Mouse (Mus musculus): ENCODE data around the gene Foxj3.

The Foxj3 gene

DNA sequence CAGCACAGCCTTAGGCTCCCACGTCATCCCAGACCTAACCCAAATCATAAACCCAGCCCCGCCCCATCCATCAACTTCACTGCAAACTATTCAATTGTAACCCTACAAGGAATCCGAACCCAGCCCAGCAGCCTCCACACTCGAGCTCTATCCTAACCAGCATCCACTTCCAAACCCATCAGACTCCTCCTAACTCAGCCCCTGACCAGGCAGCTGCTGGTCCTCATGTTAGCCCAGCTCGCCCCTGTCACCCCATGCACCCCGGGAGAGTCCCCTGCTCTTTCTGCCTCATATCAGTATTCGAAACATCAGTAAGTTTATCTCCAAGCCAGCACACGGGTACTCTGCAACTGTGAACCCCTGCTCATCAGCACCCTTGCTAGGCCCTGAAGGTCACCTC lies 98.9 kb downstream of the Foxj3 start:
- in situ Hi-C loops (cut with MboI, MseI) = no loop called here

DNA sequence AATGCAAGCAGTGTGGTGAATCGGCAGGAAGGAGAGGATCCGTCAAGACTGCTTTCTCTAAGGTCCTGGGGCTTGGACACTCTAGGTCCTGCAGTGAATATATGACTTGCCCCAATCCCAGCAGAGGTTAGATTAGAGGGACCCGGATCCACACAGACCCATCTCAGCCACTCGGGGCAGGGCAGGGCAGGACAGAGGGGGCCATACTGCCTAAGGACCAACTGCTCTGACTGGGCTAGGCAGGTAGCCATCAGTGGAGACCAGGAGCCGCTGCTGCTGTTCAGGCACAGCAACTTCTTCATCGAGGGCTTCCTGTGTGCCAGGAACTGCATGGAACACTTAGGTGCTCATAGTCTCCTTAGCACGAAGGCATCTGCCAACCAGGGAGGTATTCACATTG lies 99.9 kb downstream of the Foxj3 start:
- in situ Hi-C loops (cut with MboI, MseI) = no loop called here

DNA sequence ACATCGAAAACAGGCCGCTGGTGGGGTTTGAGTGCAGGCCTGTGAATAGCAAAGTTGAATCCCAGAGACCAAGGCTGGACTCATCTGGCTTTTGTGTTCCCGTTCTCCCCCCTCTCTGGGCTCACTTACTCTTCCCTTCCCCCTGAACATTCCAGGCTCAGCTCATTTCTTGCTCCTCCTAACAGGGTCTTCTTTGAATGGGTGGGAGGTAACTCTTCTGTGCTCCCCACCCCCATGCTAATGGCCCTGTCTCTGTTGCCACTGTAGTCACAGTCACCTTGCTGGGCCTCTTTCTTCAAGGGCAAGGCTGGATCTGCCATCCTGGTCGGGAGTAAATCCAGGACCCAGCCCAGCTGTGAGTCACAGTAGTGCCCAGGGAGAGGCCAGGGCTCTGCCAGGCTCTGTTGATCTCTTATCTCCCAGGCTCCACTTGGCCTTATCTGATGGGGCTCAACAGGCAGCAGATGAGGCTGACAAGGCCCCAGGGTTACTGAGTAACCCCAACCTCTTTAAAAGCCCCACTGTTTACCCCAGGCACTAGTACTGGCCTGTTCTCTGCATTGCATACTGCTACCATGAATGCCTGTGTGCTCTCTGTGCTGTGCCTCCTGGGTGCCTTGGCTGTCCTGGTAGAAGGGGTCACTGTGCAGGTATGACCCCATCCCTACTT lies 100.5 kb downstream of the Foxj3 start, which contains the start of gene Guca2a:
Gene Guca2a, plus strand, starts transcription at position 529 of the 670 bp plus-strand sequence.
- in situ Hi-C loops (cut with MboI, MseI) = no loop called here

DNA sequence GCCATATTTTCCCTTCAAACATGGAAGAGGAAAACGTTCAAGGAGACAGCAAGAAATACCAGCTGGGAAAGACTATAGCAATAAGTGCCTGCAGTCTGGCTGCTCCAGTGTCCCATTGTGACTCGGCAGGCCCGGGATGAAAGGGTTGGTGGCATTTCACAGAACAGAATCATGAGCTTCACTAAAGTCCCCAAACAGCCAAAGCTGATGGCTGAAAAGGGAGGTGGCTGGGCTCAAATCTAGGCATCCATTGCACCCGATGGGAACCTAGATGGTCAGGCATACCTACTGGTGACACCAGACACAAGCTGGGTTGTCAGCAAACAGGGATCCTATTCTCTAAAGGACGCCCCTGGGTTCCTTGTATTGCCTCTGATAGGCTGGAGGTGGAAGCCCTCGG lies 101.1 kb downstream of the Foxj3 start:
- in situ Hi-C loops (cut with MboI, MseI) = no loop called here

GRCm38 (mm10) chr4:119638656-119639055 lies 101.9 kb downstream of the Foxj3 start:
- in situ Hi-C loops (cut with MboI, MseI) = no loop called here

- in situ Hi-C loops (cut with MboI, MseI) = no loop called here
Observed at GRCm38 (mm10) chr4:119642666-119643065, 105.9 kb downstream of the Foxj3 start.

GRCm38 (mm10) chr4:119657011-119657410 lies 120.2 kb downstream of the Foxj3 start:
- in situ Hi-C loops (cut with MboI, MseI) = no loop called here

GRCm38 (mm10) chr4:119658246-119658645 lies 121.4 kb downstream of the Foxj3 start:
- in situ Hi-C loops (cut with MboI, MseI) = no loop called here

DNA sequence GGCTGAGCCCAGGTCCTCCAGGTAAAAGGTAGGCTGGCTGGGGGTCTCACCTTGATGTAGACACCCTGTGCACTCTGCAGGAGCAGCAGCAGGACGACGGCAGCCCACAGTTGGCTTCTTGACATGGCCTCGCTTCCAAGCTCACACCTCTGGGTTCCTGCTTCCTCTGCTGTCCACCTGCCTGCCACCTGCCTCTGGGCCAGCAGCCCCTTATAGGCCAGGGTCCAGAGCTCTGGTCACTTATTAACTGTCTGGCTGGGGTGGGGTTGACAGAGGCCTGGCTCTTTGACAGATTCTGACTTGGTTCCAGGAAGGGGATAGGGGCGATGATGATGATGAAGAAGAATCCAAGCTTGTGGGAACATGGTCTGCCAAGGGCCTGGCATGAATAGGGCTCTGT lies 121.9 kb downstream of the Foxj3 start, which contains the start of gene Guca2b:
Gene Guca2b, minus strand, starts transcription at position 224 of the 400 bp plus-strand sequence.
- in situ Hi-C loops (cut with MboI, MseI) = no loop called here

- in situ Hi-C loops (cut with MboI, MseI) = no loop called here
Observed at GRCm38 (mm10) chr4:119660007-119660406, 123.2 kb downstream of the Foxj3 start.

DNA sequence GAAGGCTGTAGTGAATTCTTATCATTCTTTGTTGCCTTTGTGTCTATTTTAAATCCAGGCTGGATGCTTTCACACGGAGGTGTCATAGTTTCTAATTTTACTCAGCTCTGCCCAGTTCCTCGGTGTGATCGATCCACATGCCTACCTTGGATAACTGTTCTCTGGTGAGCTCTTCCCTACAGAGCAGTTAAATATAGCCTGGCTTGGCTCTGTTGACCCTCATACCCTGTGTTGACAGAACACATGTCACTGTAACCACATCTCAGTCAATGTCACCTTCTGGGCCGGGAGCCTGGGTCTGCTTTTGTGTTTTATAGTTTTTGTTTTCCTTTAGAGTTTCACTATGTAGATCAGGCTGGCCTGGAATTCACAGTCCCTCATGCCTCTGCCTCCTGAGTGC lies 125.3 kb downstream of the Foxj3 start:
- in situ Hi-C loops (cut with MboI, MseI) = no loop called here

DNA sequence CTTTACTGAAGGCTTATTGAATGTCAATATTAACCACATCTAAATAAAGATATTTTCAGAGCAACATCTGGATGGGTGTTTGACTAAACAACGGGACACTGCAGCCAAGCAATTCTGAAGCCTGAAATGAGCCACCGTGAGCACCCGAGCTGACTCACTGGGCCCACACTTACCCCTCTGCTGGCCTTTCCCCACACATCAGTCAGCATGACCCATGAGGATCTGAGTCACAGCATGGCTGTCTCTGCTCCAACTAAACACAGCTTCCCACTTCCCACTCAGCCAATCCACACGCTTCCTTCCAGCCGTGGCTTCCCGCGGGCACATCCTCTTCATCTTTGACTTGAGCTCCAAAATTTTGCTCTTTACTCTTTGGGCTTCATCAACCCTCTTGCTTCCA lies 126.2 kb downstream of the Foxj3 start:
- in situ Hi-C loops (cut with MboI, MseI) = no loop called here

GRCm38 (mm10) chr4:119663409-119664095 lies 126.7 kb downstream of the Foxj3 start:
- in situ Hi-C loops (cut with MboI, MseI) = no loop called here

GRCm38 (mm10) chr4:119665166-119665565 lies 128.4 kb downstream of the Foxj3 start:
- in situ Hi-C loops (cut with MboI, MseI) = no loop called here

DNA sequence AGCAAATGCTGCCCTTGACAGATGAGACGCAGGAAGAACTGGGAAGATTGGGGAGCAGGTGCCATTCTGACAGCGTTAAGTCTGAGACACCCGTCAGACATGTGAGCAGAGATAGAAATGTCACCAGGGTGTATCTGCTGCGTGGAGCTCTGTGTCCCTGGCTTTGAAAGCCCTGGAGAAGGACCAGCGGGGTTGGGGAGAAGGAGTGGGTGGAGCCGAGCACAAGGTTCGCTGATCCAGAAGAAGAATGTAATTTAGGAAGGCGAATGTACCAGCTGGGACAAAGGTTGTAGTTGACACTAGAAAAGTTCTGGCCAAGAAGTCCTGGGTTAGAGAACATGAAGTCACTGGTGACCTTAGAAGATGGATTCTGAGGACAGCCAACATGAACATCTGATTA lies 129.3 kb downstream of the Foxj3 start:
- in situ Hi-C loops (cut with MboI, MseI) = no loop called here

DNA sequence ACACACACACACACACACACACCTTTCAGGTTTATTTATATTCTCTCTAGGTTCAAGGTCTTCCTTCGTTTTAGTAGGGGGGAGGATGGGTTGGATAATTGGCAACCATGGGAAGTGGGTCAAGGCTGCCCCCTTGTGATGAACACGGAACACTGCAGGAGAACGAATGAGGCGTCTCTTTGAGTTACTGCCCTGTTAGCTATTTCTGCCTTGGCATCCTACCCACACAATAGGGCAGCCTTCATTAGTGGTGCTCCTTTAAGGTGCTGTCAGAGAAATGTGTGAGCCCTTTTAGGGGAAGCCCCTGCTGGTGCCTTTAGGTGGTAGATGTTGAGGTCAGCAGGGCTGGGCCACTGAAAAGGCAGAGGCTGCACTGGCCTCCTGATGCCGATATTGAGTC lies 130.7 kb downstream of the Foxj3 start:
- in situ Hi-C loops (cut with MboI, MseI) = no loop called here

DNA sequence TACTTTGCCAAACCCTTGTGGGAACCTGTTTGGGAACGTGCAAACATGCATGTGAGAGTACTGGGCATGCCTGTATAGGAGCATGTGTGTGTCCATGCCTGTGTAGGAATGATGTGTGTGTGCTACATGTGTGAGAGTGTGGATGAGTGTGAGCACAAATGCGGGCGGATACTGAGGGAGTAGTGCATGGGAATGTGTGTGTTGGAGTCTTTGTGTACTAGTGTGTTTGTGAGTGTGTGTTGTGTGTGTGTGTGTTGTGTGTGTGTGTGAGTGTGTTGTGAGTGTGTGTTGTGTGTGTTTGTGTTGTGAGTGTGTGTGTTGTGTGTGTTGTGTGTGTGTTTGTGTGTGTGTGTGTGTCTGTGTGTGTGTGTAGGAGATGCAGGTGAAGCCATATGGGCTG lies 131.4 kb downstream of the Foxj3 start:
- in situ Hi-C loops (cut with MboI, MseI) = no loop called here

GRCm38 (mm10) chr4:119668596-119668995 lies 131.8 kb downstream of the Foxj3 start:
- in situ Hi-C loops (cut with MboI, MseI) = no loop called here

DNA sequence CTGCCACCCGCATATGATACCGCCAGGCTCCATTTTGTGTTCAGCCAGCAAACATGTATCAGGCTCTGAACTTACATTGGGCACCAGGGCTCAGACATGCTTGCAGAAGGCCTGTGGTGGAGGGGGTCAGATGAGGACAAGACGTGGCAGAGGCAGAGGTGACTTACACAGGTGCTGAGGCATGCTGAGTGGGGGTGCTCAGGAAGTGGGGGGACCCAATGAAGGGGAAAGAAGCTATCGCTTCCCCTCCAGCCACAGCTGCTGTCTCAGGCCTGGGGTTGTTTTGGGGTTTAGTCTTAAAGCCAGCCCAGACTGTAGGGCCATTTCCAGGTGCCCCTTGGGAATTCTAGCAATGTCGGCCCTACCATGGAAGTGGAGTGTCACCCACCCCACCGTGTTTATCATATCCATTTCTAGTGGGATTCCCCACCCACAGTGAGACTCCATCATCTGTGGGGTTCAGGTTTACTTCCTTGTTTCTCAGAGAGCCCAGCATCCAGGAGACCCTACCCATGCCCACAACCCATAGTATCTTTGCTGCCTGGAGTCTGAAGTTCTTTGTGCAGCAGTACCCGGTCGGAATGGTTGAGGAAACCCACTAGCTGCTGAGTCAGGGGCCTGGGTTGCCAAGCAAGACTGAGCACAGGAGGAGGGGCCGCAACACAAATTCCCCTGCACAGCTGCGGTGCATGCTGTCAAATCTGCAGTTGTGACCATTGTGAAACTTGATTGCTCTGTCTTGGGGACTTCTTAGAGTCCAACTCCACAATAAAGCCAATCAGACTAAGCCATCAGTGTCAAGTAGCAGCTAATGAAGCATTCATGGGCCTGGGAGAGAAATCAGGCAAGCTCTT lies 132.8 kb downstream of the Foxj3 start:
- in situ Hi-C loops (cut with MboI, MseI) = no loop called here

- in situ Hi-C loops (cut with MboI, MseI) = no loop called here
Observed at GRCm38 (mm10) chr4:119670210-119670555, 133.4 kb downstream of the Foxj3 start.

GRCm38 (mm10) chr4:119670736-119671135 lies 133.9 kb downstream of the Foxj3 start:
- in situ Hi-C loops (cut with MboI, MseI) = no loop called here

DNA sequence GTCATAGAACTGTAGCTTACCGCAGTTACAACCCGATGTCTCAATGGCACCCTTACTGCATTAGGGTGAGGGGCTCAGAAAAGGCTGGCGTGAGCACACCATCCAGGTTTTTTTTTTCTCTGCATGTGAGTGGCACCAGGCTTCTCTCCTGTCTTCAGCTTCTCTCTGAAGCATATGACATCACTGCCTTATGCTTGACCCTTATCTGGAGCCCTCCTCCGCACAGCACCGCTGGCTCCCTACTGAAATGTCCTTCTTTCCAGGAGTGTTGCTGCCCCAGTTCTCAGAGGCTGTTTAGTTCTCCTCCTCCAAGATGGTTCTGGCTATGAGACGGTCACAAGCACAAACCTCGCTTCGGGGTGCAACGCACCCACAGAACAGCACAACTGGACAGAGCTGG lies 134.4 kb downstream of the Foxj3 start:
- in situ Hi-C loops (cut with MboI, MseI) = no loop called here

All from T-helper 1 cell (primary cell).